8 mouse cellular contexts compared by ENCODE assay signal in genomic region chr10:91241611-91242005, GRCm38 (mm10).
A peak's percentile ranks its signal among the peaks of the same experiment; 100 is the strongest.
DNase-seq lines count a peak whose midpoint lies in the region; ATAC-seq and TF ChIP-seq lines count a peak whose summit lies in the region.

No protein-coding gene starts in this region.

- peak overlapping the region; percentile 62 for H3K27ac ChIP-seq in stomach, embryonic 14.5 days (ENCODE audit: low read length)
- H3K27ac ChIP-seq in layer of hippocampus, adult 2 months = no peak overlapping the region

- no peak for TF ChIP-seq CTCF in lung, adult 2 months (IDR thresholded peaks at IDR 0.05; ENCODE audit: insufficient read depth, low read length)
- no peak for TF ChIP-seq CTCF in layer of hippocampus, adult 2 months (conservative IDR thresholded peaks at IDR 0.05)

- peaks cover 11% of the 10 kb centered on the region for H3K4me1 ChIP-seq in lung, adult 2 months (ENCODE audit: control insufficient read depth, insufficient read depth, low read length)
- H3K4me1 ChIP-seq in stomach, embryonic 14.5 days (ENCODE audit: control insufficient read depth, insufficient read depth, low read length) = peaks cover 17% of the 10 kb centered on the region

- WGBS in lung, adult 2 months = 18% methylated on average over 7 of the region's 7 CpGs
- WGBS in stomach, embryonic 14.5 days = 25% methylated on average over 7 of the region's 7 CpGs

- peak overlapping the region; percentile 17 for H3K4me2 ChIP-seq in stomach, embryonic 14.5 days (replicated peaks; ENCODE audit: low read depth, low read length)

- no peak; the same call in 1 of the 2 replicates for ATAC-seq in stomach, embryonic 14.5 days (ENCODE audit: insufficient number of reproducible peaks, insufficient read depth, low FRiP score, low read depth)

- H3K9me3 ChIP-seq in stomach, embryonic 14.5 days (ENCODE audit: control insufficient read depth, low read depth, low read length) = no peaks in the 10 kb centered on the region

- peak; percentile 17 to 22 for DNase-seq in lung, adult 18-20 months
- DNase-seq in lung, adult 2 months = no peak
- DNase-seq in heart, adult 11 months = peak; percentile 97
- peak; percentile 32 for DNase-seq in kidney, postnatal 10 days
- DNase-seq in layer of hippocampus, adult 18-20 months (ENCODE audit: low spot score in 2 of 2) = no peak
- DNase-seq in layer of hippocampus, adult 2 months (ENCODE audit: low spot score in 2 of 2) = no peak
- DNase-seq in urinary bladder, postnatal 4 days (ENCODE audit: low spot score in 2 of 2) = no peak

- no peak for TF ChIP-seq POLR2A in lung, adult 2 months (IDR thresholded peaks at IDR 0.05; ENCODE audit: borderline replicate concordance, extremely low read depth, low read depth, low read length)

- no peak overlapping the region for H3K9ac ChIP-seq in stomach, embryonic 14.5 days (replicated peaks; ENCODE audit: low read depth, low read length)

- H3K36me3 ChIP-seq in stomach, embryonic 14.5 days (ENCODE audit: control insufficient read depth, insufficient read depth, low read length) = no peaks in the 10 kb centered on the region

- no peak overlapping the region for H3K4me3 ChIP-seq in lung, adult 2 months (replicated peaks; ENCODE audit: extremely low read depth, low read depth, low read length)
- H3K4me3 ChIP-seq in stomach, embryonic 14.5 days (ENCODE audit: low read depth, low read length) = no peak overlapping the region
- no peak overlapping the region for H3K4me3 ChIP-seq in layer of hippocampus, adult 2 months

- H3K27me3 ChIP-seq in stomach, embryonic 14.5 days (ENCODE audit: control insufficient read depth, insufficient read depth, low read length) = no peaks in the 10 kb centered on the region

Comparison
In these comparisons a context has a peak if more than half of its experiments do, and no peak if none do; other contexts are left out.
1. DNase-seq: peak in lung, adult 18-20 months (2 of 2), heart, adult 11 months (single experiment) and kidney, postnatal 10 days (single experiment); none in lung, adult 2 months (single experiment), layer of hippocampus, adult 18-20 months (0 of 2), layer of hippocampus, adult 2 months (0 of 2) and urinary bladder, postnatal 4 days (0 of 2).